Mouse (Mus musculus) subcutaneous adipose tissue, adult 2 months (tissue): ENCODE data around the gene Abca4. TPM values are rescaled to one million over a fixed set of nuclear protein-coding genes. Genes with fewer than 3 reads are reported as not detected.

Source experiments
- polyA plus RNA-seq: library from polyadenylated mRNA; depleted of rRNA; stranded (reverse); fragments of >200 nt; gene quantifications from 2 replicates; pipeline ENCODE4 v1.2.3, GENCODE M21; 2012; ENCODE audit warnings: low replicate concordance; rRNA removed

Gene Abca4
- polyA plus RNA-seq, result 2.1 and 3.1 TPM in 2 replicates

DNA sequence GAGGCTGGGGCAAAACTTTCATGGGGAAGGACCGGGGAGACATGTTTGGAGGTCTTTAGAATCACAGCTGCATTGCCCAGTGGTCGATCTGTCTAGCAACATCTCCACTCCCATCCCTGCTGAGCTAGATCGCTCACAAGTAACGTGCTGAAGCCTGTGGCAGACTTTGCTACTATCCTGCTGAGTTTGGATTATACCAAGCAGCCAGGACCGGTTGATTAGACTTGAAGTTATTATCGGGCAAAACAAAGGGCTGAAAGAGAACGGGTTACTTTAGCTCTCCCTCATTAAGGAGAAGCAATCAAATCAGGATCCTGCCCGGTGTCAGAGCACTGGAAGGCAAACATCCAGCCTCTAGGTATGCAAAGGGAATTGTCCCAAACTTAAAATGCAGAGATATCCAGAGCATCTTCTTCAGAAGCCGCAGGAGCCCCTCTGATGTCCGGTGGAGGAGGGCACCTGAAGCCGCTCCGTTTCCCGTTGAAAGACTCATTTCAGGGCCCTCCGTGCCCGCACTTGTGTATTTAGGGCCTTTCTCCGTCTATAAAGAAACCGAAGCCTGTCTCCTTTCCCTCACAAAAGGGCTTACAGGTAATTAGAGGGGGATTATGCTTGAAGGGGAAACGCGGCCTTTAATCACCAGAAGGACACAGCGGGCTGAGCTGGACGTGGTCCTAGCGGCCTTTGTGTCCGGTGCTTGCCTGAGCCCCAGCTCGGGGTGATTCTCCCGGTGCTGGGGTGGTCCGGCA lies at the start of gene Abca4:
Gene Abca4 (plus strand): TSS at position 645 of the 749 bp plus-strand sequence.

Other genes with a start within 250 kb of the Abca4 start
- 10.5 and 11.7 TPM in 2 replicates for gene Abcd3, start 229.1 kb upstream of the Abca4 start, polyA plus RNA-seq
- 66.5 and 97.9 TPM in 2 replicates for gene Arhgap29, start 91.9 kb upstream of the Abca4 start, polyA plus RNA-seq
- gene Gclm, start 201.1 kb downstream of the Abca4 start, polyA plus RNA-seq, result 49.5 and 50.9 TPM in 2 replicates
- 7.4 and 10.4 TPM in 2 replicates for gene Dnttip2, start 229.9 kb downstream of the Abca4 start, polyA plus RNA-seq
- gene Bcar3, start 249.7 kb downstream of the Abca4 start, polyA plus RNA-seq, result 27.8 and 119 TPM in 2 replicates